Mouse (Mus musculus) CH12.LX (cell line): ENCODE data around the gene Hacl1. TPM values are rescaled to one million over a fixed set of nuclear protein-coding genes. Genes with fewer than 3 reads are reported as not detected.

Experiments used
- DNase-seq: peaks from one replicate; pipeline ENCODE4 v3.0.0-alpha.2; 2013; ENCODE audit errors: extremely low read depth
- H3K27ac ChIP-seq: 2 replicates; pipeline ENCODE4 v1.5.1; 2012; ENCODE audit warnings: low read depth, mild to moderate bottlenecking, control low read depth, moderate library complexity; ENCODE audit not compliant: insufficient read depth
- H3K27me3 ChIP-seq: replicated peaks from 2 replicates; pipeline ENCODE3; 2012; ENCODE audit warnings: inconsistent platforms
- H3K36me3 ChIP-seq, 2 experiments: replicated peaks in 1 of 2; 2 replicates each; pipeline versions ENCODE3 to v1.6.1; 2012; ENCODE audit warnings: inconsistent platforms in 1 of 2, low read length in 1 of 2, mild to moderate bottlenecking in 1 of 2, mixed read lengths in 1 of 2, moderate library complexity in 1 of 2; ENCODE audit not compliant: control insufficient read depth in 1 of 2, insufficient read depth in 1 of 2
- H3K4me1 ChIP-seq, 2 experiments: 2 replicates each; pipeline ENCODE4 v1.6.1; 2012; ENCODE audit warnings: inconsistent platforms in 1 of 2, moderate library complexity in 1 of 2; ENCODE audit not compliant: insufficient read depth in 2 of 2, control insufficient read depth in 1 of 2
- H3K4me2 ChIP-seq: 2 replicates; pipeline ENCODE4 v1.6.1; 2012; ENCODE audit warnings: low read depth, mild to moderate bottlenecking, control low read depth; ENCODE audit not compliant: poor library complexity, insufficient read depth, severe bottlenecking
- H3K4me3 ChIP-seq, 3 experiments: fragments of 150-350 bp in 1 of 3; sonication (generic) in 1 of 3; replicated peaks in 1 of 3; 2 replicates each; pipeline versions ENCODE3 to v1.5.1; 2011 to 2012; ENCODE audit warnings: low read depth in 2 of 3, low read length in 2 of 3, mild to moderate bottlenecking in 2 of 3, moderate library complexity in 2 of 3, control low read depth in 1 of 3, improper control_type of control experiment in 1 of 3, inconsistent platforms in 1 of 3, mixed read lengths in 1 of 3; ENCODE audit not compliant: poor library complexity in 1 of 3
- H3K79me2 ChIP-seq: replicated peaks from 2 replicates; pipeline ENCODE4 v1.6.1; 2012; ENCODE audit warnings: mild to moderate bottlenecking, moderate library complexity; ENCODE audit not compliant: control insufficient read depth, poor library complexity, insufficient read depth, severe bottlenecking; ENCODE audit errors: extremely low read depth
- H3K9ac ChIP-seq: 2 replicates; pipeline ENCODE4 v1.6.1; 2012; ENCODE audit warnings: low read depth, mild to moderate bottlenecking, control low read depth, moderate library complexity; ENCODE audit not compliant: insufficient read depth
- H3K9me3 ChIP-seq: replicated peaks from 2 replicates; pipeline ENCODE3; 2012; ENCODE audit warnings: low read length, inconsistent platforms, mixed read lengths
- CTCF ChIP-seq, 2 experiments: IDR thresholded peaks in 1 of 2; conservative IDR thresholded peaks in 1 of 2; 2 replicates each; pipeline ENCODE4 v1.5.1; 2011 to 2012; ENCODE audit warnings: low read depth in 2 of 2, low read length in 2 of 2, improper control_type of control experiment in 1 of 2, inconsistent platforms in 1 of 2, mild to moderate bottlenecking in 1 of 2, moderate library complexity in 1 of 2
- GABPA ChIP-seq: IDR thresholded peaks from 2 replicates; pipeline ENCODE4 v1.6.1; 2012; ENCODE audit warnings: low read depth, low read length, improper control_type of control experiment, inconsistent platforms; ENCODE audit not compliant: insufficient replicate concordance
- MAZ ChIP-seq: IDR thresholded peaks from 2 replicates; pipeline ENCODE4 v1.6.1; 2012; ENCODE audit warnings: low read depth, mild to moderate bottlenecking, inconsistent platforms, low read length, improper control_type of control experiment, moderate library complexity
- dilution Hi-C: fragments of 300-500 bp; cut with MboI; formaldehyde crosslinking; loops from 2 replicates; pipeline ENCODE4 v1.14.3; 2020; ENCODE audit warnings: low sequenced_read_pairs; ENCODE audit not compliant: extremely low pct_unique_long_range_greater_than_20kb, extremely low pct_ligation_motif_present
- in situ Hi-C: fragments of 300-500 bp; cut with MboI; formaldehyde crosslinking; loops from 3 replicates; pipeline ENCODE4 v1.14.3; 2019; ENCODE audit warnings: low sequenced_read_pairs, low pct_ligation_motif_present, low pct_unique_long_range_greater_than_20kb, mixed read lengths
- polyA plus RNA-seq: library from polyadenylated mRNA; unstranded; fragments of >175 nt; gene quantifications from 2 replicates; pipeline ENCODE4 v1.2.1, GENCODE M21; 2012; ENCODE audit warnings: low read depth; ENCODE audit not compliant: insufficient read length
- total RNA-seq, 2 experiments: library from RNA; depleted of rRNA; stranded (reverse); fragments of 300-350 nt in 1 of 2; fragments of >200 nt in 1 of 2; gene quantifications; 2 replicates each; pipeline ENCODE4 v1.2.3; 2012 to 2014

Gene Hacl1
- total and polyA plus RNA-seq, 3 experiments, result 13.6 to 22.6 (median 20.2) TPM

DNA sequence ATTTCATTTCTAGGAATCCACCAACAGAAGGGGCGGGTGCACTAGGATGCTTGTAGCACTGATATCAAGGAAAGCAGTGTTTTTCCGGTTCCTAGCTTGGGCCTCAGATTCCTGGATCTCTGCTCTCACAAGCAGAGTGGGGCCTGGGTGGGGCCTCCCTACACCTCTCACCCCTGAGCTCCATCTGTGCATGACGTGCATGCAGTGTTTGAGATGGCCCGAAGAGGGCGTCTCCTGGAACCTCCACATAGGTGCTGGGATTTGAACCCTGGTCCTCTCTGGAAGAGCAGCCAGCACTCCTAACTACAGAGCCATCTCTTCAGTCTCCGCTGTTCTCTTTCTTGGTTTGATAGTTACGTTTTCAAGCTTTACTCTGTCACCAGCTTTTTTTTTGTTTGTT, 86.1 kb downstream of the Hacl1 start:
- H3K27ac ChIP-seq, result no peak overlapping the region
- peaks cover 16 to 26% of the 10 kb centered on the region in 2 experiments for H3K4me1 ChIP-seq
- no peak overlapping the region for H3K4me3 ChIP-seq
- no peak overlapping the region for H3K4me2 ChIP-seq
- no peaks in the 10 kb centered on the region for H3K79me2 ChIP-seq
- H3K36me3 ChIP-seq, result no peaks in the 10 kb centered on the region
- H3K9me3 ChIP-seq, result no peaks in the 10 kb centered on the region
- H3K27me3 ChIP-seq, result no peaks in the 10 kb centered on the region
- in situ Hi-C loops, result no loop called here
- no peak for DNase-seq
- dilution Hi-C loops, result no loop called here
- no peak overlapping the region for H3K9ac ChIP-seq
- TF ChIP-seq CTCF (conservative IDR thresholded peaks at IDR 0.05 in 1 of 2, IDR thresholded peaks at IDR 0.05 in 1 of 2; ENCODE audit: low read depth in 2 of 2, low read length in 2 of 2), result peak in 1 of 2 experiments; percentile 11; a peak in 1 of 4 replicates
- no peak for TF ChIP-seq GABPA
- no peak for TF ChIP-seq MAZ

Other genes starting within 250 kb of the Hacl1 start
- 50.2 and 64.6 TPM in 2 replicates for gene Sh3bp5, start 205.2 kb downstream of the Hacl1 start, total RNA-seq (2012; rRNA removed)
- 53.0 and 57.4 TPM in 2 replicates for gene Sh3bp5, start 205.2 kb downstream of the Hacl1 start, total RNA-seq (2014; rRNA removed)
- 158 and 164 TPM in 2 replicates for gene Sh3bp5, start 205.2 kb downstream of the Hacl1 start, polyA plus RNA-seq
- 25.2 and 29.1 TPM in 2 replicates for gene Eaf1, start 146.9 kb downstream of the Hacl1 start, total RNA-seq (2012; rRNA removed)
- gene Eaf1, start 146.9 kb downstream of the Hacl1 start, total RNA-seq (2014; rRNA removed), result 27.5 and 29.4 TPM in 2 replicates
- 38.7 and 39.9 TPM in 2 replicates for gene Eaf1, start 146.9 kb downstream of the Hacl1 start, polyA plus RNA-seq
- 36.2 and 38.2 TPM in 2 replicates for gene Mettl6, start 146.2 kb downstream of the Hacl1 start, total RNA-seq (2012; rRNA removed)
- 122 and 142 TPM in 2 replicates for gene Mettl6, start 146.2 kb downstream of the Hacl1 start, total RNA-seq (2014; rRNA removed)
- gene Mettl6, start 146.2 kb downstream of the Hacl1 start, polyA plus RNA-seq, result 63.2 and 69.8 TPM in 2 replicates
- 2.5 and 4.2 TPM in 2 replicates for gene Colq, start 49.9 kb downstream of the Hacl1 start, total RNA-seq (2012; rRNA removed)
- gene Colq, start 49.9 kb downstream of the Hacl1 start, total RNA-seq (2014; rRNA removed), result 1.5 and 1.7 TPM in 2 replicates
- gene Colq, start 49.9 kb downstream of the Hacl1 start, polyA plus RNA-seq, result 4.6 and 5.1 TPM in 2 replicates
- gene Gm49387, start 408 bp downstream of the Hacl1 start, total RNA-seq (2012; rRNA removed), result not detected in 2 replicates
- not detected in 2 replicates for gene Gm49387, start 408 bp downstream of the Hacl1 start, total RNA-seq (2014; rRNA removed)
- 0.71 TPM in 1 of 2 replicates, not detected in the other for gene Gm49387, start 408 bp downstream of the Hacl1 start, polyA plus RNA-seq
- 14.1 and 16.2 TPM in 2 replicates for gene Btd, start 258 bp downstream of the Hacl1 start, total RNA-seq (2012; rRNA removed)
- gene Btd, start 258 bp downstream of the Hacl1 start, total RNA-seq (2014; rRNA removed), result 22.5 and 23.0 TPM in 2 replicates
- 18.2 and 25.4 TPM in 2 replicates for gene Btd, start 258 bp downstream of the Hacl1 start, polyA plus RNA-seq
- gene Ankrd28, start 189.4 kb upstream of the Hacl1 start, total RNA-seq (2012; rRNA removed), result 7.3 and 8.6 TPM in 2 replicates
- 14.3 and 14.9 TPM in 2 replicates for gene Ankrd28, start 189.4 kb upstream of the Hacl1 start, total RNA-seq (2014; rRNA removed)
- gene Ankrd28, start 189.4 kb upstream of the Hacl1 start, polyA plus RNA-seq, result 15.0 and 16.0 TPM in 2 replicates